Mouse (Mus musculus) myocyte (in vitro differentiated cells): ENCODE measurements around the gene Rtn4. TPM values are rescaled to one million over a fixed set of nuclear protein-coding genes. Genes with fewer than 3 reads are reported as not detected.

Experiments
- H3K27me3 ChIP-seq: one replicate; pipeline ENCODE4 v1.6.1; 2011; ENCODE audit not compliant: control insufficient read depth, insufficient read depth, insufficient read length
- H3K36me3 ChIP-seq: one replicate; pipeline ENCODE4 v1.6.1; 2011; ENCODE audit not compliant: control insufficient read depth, insufficient read depth
- H3K4me2 ChIP-seq: one replicate; pipeline ENCODE4 v1.6.1; 2011; ENCODE audit warnings: low read depth, control low read depth
- H3K4me3 ChIP-seq: one replicate; pipeline ENCODE4 v1.5.1; 2011; ENCODE audit warnings: mild to moderate bottlenecking, control low read depth, moderate library complexity
- H3K79me2 ChIP-seq: one replicate; pipeline ENCODE4 v1.6.1; 2011; ENCODE audit not compliant: control insufficient read depth, insufficient read depth
- H3ac ChIP-seq: one replicate; pipeline ENCODE4 v1.6.1; 2011; ENCODE audit not compliant: control insufficient read depth, insufficient read length
- CEBPB ChIP-seq: IDR thresholded peaks from 2 replicates; pipeline ENCODE4 v1.6.1; 2011; ENCODE audit warnings: mild to moderate bottlenecking, moderate library complexity; ENCODE audit not compliant: poor library complexity, insufficient read depth, severe bottlenecking
- E2F4 ChIP-seq: IDR thresholded peaks from one replicate; pipeline ENCODE4 v1.6.1; 2011; ENCODE audit warnings: mild to moderate bottlenecking, control low read depth, moderate library complexity; ENCODE audit not compliant: insufficient read depth
- MAX ChIP-seq: IDR thresholded peaks from one replicate; pipeline ENCODE4 v1.6.1; 2011; ENCODE audit warnings: low read depth, mild to moderate bottlenecking, control low read depth
- MYOD1 ChIP-seq, 3 experiments: IDR thresholded peaks; one replicate each; pipeline ENCODE4 v1.6.1; 2011; ENCODE audit warnings: control low read depth in 2 of 3, low read depth in 2 of 3, mild to moderate bottlenecking in 2 of 3, moderate library complexity in 1 of 3; ENCODE audit not compliant: insufficient read length in 2 of 3, control insufficient read depth in 1 of 3
- MYOG ChIP-seq, 3 experiments: IDR thresholded peaks; one replicate each; pipeline ENCODE4 v1.6.1; 2011; ENCODE audit warnings: control low read depth in 2 of 3, low read depth in 2 of 3, mild to moderate bottlenecking in 2 of 3; ENCODE audit not compliant: insufficient read length in 2 of 3, control insufficient read depth in 1 of 3, insufficient read depth in 1 of 3
- POLR2A ChIP-seq: IDR thresholded peaks from one replicate; pipeline ENCODE4 v1.6.1; 2011; ENCODE audit warnings: low read depth, mild to moderate bottlenecking, control low read depth, moderate library complexity; ENCODE audit not compliant: insufficient read length
- POLR2AphosphoS2 ChIP-seq: IDR thresholded peaks from one replicate; pipeline ENCODE4 v1.6.1; 2011; ENCODE audit warnings: low read depth, control low read depth; ENCODE audit not compliant: insufficient read length
- REST ChIP-seq: IDR thresholded peaks from one replicate; pipeline ENCODE4 v1.6.1; 2011; ENCODE audit warnings: mild to moderate bottlenecking, control low read depth, moderate library complexity; ENCODE audit not compliant: insufficient read depth, insufficient read length
- SRF ChIP-seq: IDR thresholded peaks from one replicate; pipeline ENCODE4 v1.6.1; 2011; ENCODE audit warnings: low read depth; ENCODE audit not compliant: control insufficient read depth, insufficient read length
- TCF12 ChIP-seq: IDR thresholded peaks from one replicate; pipeline ENCODE4 v1.6.1; 2011; ENCODE audit warnings: mild to moderate bottlenecking, control low read depth; ENCODE audit not compliant: poor library complexity, insufficient read depth, severe bottlenecking
- TCF3 ChIP-seq: IDR thresholded peaks from one replicate; pipeline ENCODE4 v1.6.1; 2011; ENCODE audit warnings: low read depth, control low read depth; ENCODE audit not compliant: insufficient read length
- USF1 ChIP-seq: IDR thresholded peaks from one replicate; pipeline ENCODE4 v1.6.1; 2011; ENCODE audit warnings: low read depth, mild to moderate bottlenecking, control low read depth, moderate library complexity
- polyA plus RNA-seq: library from polyadenylated mRNA; unstranded; fragments of >200 nt; fragmentation: generic; extraction: Trizol; gene quantifications from one replicate; pipeline ENCODE4 v1.2.1, GENCODE M21; 2012; ENCODE audit warnings: missing spikeins

Gene Rtn4
- polyA plus RNA-seq, 1 experiment, result 309 TPM

DNA sequence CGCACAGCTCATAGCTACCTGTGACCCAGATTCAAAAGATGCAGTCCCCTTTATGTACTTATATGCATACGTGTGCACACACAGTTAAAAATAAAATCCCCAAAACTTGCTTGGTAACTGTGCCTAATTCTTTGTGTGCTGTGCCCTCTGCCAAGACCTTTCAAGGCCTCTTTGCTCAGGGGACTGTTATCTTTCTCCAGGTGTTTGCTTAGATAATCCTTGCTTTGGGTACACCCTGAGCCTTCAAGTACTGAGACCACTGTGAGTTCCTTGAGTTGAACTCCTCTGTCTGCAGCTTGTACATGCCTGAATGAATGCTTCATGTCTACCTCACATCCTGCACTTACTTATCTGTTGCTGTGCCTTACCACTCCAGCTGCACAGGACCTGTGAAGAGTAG lies 32.0 kb upstream of the Rtn4 start:
- no peaks in the 10 kb centered on the region for H3K36me3 ChIP-seq
- no peaks in the 10 kb centered on the region for H3K27me3 ChIP-seq
- no peak overlapping the region for H3K4me2 ChIP-seq
- no peak overlapping the region for H3K4me3 ChIP-seq
- no peak overlapping the region for H3ac ChIP-seq
- no peaks in the 10 kb centered on the region for H3K79me2 ChIP-seq
- TF ChIP-seq MYOG (IDR thresholded peaks at IDR 0.05; ENCODE audit: control insufficient read depth in 1 of 3, insufficient read depth in 1 of 3, insufficient read length in 2 of 3, low read depth in 2 of 3) (no peak), E2F4 (no peak), CEBPB (no peak), USF1 (no peak), TCF3 (no peak), TCF12 (no peak), POLR2A (no peak), MAX (no peak), MYOD1 (IDR thresholded peaks at IDR 0.05; ENCODE audit: control insufficient read depth in 1 of 3, insufficient read length in 2 of 3, low read depth in 2 of 3) (no peak), POLR2AphosphoS2 (no peak), SRF (no peak), REST (no peak)

DNA sequence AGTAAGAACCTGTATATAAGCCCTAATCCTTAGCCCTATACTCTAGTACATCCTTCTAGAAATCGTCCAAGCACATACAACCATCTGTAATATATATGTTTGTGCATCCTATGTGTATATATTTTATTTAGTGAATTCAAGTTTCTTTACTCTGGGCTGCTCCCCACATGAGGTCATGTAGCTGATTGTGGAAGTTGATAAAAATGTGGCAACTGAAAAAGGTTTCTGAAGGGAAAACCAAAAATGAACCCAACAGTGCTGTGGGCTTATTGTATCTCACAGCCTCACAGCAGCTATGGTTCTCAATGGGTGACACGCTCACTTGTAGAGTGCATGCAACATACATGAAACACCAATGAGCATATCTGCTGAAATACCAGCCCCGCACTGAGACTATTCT lies 25.1 kb upstream of the Rtn4 start:
- H3K79me2 ChIP-seq, result no peaks in the 10 kb centered on the region
- no peaks in the 10 kb centered on the region for H3K36me3 ChIP-seq
- TF ChIP-seq REST (no peak), CEBPB (no peak), MYOD1 (IDR thresholded peaks at IDR 0.05; ENCODE audit: control insufficient read depth in 1 of 3, insufficient read length in 2 of 3, low read depth in 2 of 3) (no peak)
- H3K27me3 ChIP-seq, result no peaks in the 10 kb centered on the region
- no peak overlapping the region for H3K4me2 ChIP-seq
- H3ac ChIP-seq, result no peak overlapping the region
- H3K4me3 ChIP-seq, result no peak overlapping the region

DNA sequence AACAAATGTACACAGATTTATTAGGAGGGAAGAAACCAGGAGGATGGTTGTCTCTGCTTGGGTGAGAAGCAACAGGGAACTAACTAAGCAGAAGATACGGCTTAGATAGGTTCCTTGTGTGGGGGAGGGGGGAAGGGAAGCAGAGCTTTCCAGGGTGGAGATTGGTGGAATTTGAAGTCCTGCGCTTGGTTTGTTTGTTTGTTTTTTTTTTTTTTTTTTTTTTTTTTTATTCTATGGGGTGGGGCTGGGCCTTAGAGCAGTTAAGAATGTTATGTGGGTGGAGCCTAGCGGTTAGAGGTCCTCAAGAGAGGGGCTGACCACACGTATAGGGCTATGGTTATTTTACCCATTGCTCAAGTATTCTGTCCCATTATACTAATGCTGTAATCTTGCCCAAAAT lies 23.0 kb upstream of the Rtn4 start:
- H3ac ChIP-seq, result no peak overlapping the region
- H3K36me3 ChIP-seq, result no peaks in the 10 kb centered on the region
- no peak for TF ChIP-seq TCF3
- no peak for TF ChIP-seq POLR2AphosphoS2
- no peak for TF ChIP-seq E2F4
- TF ChIP-seq CEBPB, result no peak
- TF ChIP-seq POLR2A, result no peak
- no peak for TF ChIP-seq SRF
- no peak for TF ChIP-seq REST
- TF ChIP-seq MYOD1 (IDR thresholded peaks at IDR 0.05; ENCODE audit: control insufficient read depth in 1 of 3, insufficient read length in 2 of 3, low read depth in 2 of 3), result no peak
- no peak for TF ChIP-seq USF1
- no peak for TF ChIP-seq TCF12
- no peak for TF ChIP-seq MYOG (IDR thresholded peaks at IDR 0.05; ENCODE audit: control insufficient read depth in 1 of 3, insufficient read depth in 1 of 3, insufficient read length in 2 of 3, low read depth in 2 of 3)
- TF ChIP-seq MAX, result no peak
- H3K4me3 ChIP-seq, result no peak overlapping the region
- no peak overlapping the region for H3K4me2 ChIP-seq
- H3K27me3 ChIP-seq, result no peaks in the 10 kb centered on the region
- no peaks in the 10 kb centered on the region for H3K79me2 ChIP-seq

- TF ChIP-seq POLR2A (no peak), MYOD1 (IDR thresholded peaks at IDR 0.05; ENCODE audit: control insufficient read depth in 1 of 3, insufficient read length in 2 of 3, low read depth in 2 of 3) (no peak), E2F4 (no peak), CEBPB (no peak), USF1 (no peak), TCF3 (no peak), SRF (no peak), MYOG (IDR thresholded peaks at IDR 0.05; ENCODE audit: control insufficient read depth in 1 of 3, insufficient read depth in 1 of 3, insufficient read length in 2 of 3, low read depth in 2 of 3) (no peak), POLR2AphosphoS2 (no peak), TCF12 (no peak), MAX (no peak), REST (no peak)
- no peak overlapping the region for H3K4me2 ChIP-seq
- H3K27me3 ChIP-seq, result no peaks in the 10 kb centered on the region
Observed at GRCm38 (mm10) chr11:29673359-29673758, 19.4 kb upstream of the Rtn4 start.

DNA sequence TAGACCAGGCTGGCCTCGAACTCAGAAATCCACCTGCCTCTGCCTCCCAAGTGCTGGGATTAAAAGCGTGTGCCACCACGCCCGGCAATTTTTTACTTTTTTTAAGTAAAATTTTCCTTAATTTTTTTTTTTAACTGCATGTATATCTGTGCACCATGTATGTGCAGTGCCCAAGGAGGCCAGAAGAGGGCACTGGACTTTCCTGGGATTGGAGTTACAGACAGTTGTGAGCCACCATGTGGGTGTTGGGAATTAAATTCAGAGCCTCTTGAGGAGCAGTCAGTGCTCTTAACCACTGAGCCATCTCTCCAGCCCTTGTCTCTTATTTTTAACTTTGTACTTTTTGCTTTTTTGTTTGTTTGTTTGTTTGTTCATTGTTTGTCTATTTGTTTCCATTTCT lies 16.0 kb upstream of the Rtn4 start:
- Histone ChIP-seq H3K79me2 (no peaks in the 10 kb centered on the region), H3K4me3 (no peak overlapping the region), H3K27me3 (no peaks in the 10 kb centered on the region), H3K4me2 (no peak overlapping the region), H3K36me3 (no peaks in the 10 kb centered on the region), H3ac (no peak overlapping the region)
- TF ChIP-seq MYOD1 (IDR thresholded peaks at IDR 0.05; ENCODE audit: control insufficient read depth in 1 of 3, insufficient read length in 2 of 3, low read depth in 2 of 3) (no peak), SRF (no peak), CEBPB (no peak), E2F4 (no peak), REST (no peak), MYOG (IDR thresholded peaks at IDR 0.05; ENCODE audit: control insufficient read depth in 1 of 3, insufficient read depth in 1 of 3, insufficient read length in 2 of 3, low read depth in 2 of 3) (no peak), POLR2AphosphoS2 (no peak), POLR2A (no peak), TCF3 (no peak), TCF12 (no peak), MAX (no peak), USF1 (no peak)

More at GRCm38 (mm10) chr11:29673359-29673758, 19.4 kb upstream of the Rtn4 start:
- Histone ChIP-seq H3K4me3 (no peak overlapping the region), H3K36me3 (no peaks in the 10 kb centered on the region), H3ac (no peak overlapping the region), H3K79me2 (no peaks in the 10 kb centered on the region)
